Mouse (Mus musculus): ENCODE results near the gene Rnf167.
A peak's percentile ranks its signal among the peaks of the same experiment; 100 is the strongest.

Gene Rnf167

DNA sequence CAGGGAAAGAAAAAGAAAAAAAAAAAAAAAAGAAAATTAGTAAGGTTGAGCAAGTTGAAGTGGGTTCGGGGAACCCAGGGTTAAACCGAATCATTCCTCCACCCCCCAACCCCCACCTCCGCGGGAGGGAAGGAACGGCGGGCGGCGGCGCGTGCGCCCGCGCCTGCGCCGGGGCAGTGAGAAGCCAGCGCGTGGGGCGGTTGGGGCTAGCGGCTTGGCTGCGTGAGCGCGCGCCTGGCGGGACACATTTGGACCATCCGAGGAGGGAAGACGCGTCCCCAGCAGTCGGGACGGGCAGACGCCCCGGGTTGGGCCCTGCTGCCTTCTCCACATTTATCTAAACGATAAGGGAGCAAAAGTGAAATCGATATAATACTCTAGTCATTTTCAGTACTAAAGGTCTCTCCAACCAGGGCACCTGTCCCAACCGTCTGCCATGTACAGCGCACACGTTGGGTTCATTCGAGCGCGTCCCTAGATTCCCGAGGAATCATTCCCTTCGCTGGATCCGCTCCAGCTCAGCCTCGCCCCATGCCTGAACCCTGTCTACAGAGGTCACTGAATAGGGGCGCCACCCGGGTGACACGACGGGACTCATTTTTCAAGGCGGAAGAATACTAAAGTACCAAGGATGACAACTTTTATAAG lies 8.0 kb downstream of the Rnf167 start:
- peak; percentile 78 to 81 for DNase-seq (ENCODE audit: low spot score in 2 of 2)

DNA sequence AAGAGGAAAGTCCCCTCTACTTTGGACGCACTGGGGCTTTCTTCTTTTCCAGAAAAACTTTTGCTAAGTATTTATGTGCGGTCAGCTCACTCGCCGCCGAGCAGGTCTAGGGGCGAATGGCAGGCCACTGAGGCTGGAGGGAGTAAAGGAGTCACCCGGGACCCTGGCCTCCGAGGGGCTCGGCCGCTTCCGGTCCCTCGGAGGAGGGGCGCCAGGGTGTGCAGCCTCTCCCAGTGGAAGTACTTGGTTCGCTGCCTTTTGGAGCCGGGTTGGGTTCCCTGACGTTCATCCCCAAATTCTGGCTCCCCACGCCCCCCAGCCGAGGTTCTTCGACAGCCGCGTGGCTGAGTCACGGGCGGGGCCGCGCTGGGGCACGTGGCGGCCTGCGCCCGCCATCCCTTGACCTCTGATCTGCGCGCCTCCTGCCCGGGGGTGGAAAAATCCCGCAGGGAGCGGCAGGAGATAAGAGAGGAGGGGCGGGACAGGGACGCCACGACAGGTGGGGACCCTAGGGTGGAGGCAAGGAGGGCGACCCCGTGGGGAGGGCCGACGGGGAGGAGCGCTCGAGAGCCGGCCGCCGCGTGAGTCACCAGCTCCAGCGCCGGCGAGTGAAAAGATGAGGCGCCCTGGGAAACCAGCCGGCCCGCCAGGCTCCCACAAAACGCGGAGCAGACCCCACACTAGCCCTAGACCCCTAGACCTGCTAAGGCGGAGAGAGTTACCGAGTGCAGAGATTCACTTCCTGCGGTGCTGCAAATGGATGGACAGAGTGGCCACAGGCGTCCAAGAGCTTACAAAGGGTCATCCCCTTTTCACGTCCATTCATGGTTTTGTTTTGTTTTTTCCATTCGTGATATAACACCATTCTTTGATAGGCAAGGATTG lies 8.8 kb downstream of the Rnf167 start:
- DNase-seq (ENCODE audit: low spot score in 2 of 2), result peak in 1 of 2 experiments; percentile 62

DNA sequence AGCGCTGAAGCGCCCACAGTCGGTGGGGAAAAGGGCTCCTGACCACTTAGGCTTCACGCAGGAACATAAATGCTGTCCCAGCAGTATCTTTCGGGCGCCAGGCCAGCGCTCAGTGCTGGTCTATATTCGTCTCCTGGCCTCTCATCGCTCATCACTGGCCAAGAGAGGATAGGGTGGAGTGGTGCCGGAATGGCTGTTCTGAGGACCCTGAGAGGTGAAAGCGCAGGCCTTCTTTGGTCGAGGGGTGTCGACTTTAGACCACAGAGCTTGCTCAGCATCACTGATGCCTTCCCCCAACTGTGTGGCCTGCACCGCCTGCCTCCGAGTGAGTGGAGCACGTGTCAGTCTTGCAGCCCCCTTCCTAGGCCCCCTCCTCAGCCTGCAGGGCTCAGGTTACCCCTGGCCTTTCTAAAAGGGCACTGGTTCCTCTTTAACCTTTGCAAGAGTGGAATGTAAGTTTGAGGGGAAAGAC lies 9.5 kb downstream of the Rnf167 start:
- DNase-seq (ENCODE audit: low spot score in 2 of 2), result no peak

DNA sequence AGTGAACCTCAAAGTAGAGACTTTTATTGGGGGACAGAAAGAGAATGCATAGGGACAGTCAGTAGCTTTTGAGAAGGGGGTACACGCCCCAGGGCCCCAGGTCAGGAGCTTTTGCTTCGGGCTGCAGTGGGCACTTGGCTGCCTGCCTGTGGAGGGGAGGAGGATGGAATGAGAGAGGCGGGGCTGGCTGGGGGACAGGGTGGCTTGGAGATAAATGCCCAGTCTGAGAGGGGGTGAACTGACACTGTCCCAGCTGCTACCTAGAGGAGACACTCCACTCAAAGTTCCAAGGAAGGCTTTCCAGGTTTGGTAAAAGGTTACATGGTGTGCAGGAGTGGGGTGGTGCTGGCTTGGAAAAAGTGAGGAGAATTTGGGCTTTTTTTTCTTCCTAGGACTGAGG lies 9.9 kb downstream of the Rnf167 start, which contains the start of gene Eno3:
Eno3 (plus strand) TSS at position 239 of the 400 bp plus-strand sequence.
- DNase-seq (ENCODE audit: low spot score in 2 of 2), result no peak

DNA sequence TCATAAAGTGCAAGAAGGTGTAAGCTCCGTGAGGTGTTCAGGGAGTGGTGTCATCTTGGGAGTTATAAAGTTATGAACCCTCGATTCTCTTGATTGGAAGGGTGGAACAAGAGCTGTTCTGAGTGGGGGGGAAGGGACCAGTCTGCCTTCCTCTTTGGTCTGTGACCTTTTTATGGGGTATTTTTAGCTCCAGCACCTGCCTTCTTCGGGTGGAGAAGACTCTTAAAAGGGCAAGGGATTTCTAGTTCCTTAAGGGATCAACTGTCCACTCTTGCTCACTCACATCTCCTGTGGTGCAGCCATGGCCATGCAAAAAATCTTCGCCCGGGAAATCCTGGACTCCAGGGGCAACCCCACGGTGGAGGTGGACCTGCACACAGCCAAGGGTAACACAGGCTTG lies 10.5 kb downstream of the Rnf167 start:
- peak in 1 of 2 experiments; percentile 53 for DNase-seq (ENCODE audit: low spot score in 2 of 2)

DNA sequence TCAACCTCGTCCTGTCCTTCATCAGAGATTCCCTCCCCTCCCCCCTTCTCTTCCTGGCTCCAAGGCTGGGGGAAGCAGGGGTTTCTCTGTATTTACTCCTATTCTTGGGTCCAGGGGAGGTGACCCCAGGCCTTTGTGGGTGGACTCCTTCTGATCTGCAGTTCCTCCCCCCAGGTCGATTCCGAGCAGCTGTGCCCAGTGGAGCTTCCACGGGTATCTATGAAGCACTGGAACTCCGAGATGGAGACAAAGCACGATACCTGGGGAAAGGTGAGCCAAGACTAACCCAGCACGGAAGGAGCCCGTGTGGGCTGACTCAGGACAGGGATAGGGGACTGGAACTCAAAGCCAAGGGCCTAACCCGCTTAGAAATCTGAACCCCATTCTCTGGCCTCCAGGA lies 11.0 kb downstream of the Rnf167 start:
- DNase-seq (ENCODE audit: low spot score in 2 of 2), result no peak

DNA sequence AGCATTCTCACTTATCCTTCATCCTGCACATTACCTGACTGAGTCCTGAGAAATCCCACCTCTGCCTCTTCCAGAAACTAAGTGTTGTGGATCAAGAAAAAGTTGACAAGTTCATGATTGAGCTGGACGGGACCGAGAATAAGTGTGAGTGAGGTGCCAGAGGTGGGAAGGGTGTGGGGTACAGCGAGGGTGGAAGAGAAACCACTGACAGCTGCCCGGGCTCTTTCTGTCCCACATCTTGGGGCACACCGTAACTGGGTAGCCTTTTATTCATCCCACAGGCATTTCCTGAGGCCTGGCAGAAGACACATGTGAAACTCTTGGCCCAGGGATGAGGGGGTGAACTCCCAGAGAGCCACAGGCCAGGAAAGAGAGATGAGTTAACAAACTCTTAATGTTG lies 11.5 kb downstream of the Rnf167 start:
- no peak for DNase-seq (ENCODE audit: low spot score in 2 of 2)

DNA sequence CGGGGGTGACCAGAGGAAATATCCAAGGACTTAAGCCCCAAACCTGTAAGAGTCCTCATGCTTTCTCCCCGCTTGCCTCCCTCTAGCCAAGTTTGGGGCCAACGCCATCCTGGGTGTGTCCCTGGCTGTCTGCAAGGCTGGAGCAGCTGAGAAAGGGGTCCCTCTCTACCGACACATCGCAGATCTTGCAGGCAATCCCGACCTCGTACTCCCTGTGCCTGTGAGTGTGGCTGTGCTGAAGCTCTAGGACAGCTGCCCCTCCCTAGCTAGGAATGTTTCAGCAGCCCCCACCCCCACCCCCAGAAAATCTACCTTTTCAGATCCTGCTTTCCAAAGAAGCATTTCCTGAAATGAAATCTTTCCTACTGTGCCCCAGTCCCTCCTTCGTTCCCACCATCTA lies 11.9 kb downstream of the Rnf167 start:
- no peak for DNase-seq (ENCODE audit: low spot score in 2 of 2)

DNA sequence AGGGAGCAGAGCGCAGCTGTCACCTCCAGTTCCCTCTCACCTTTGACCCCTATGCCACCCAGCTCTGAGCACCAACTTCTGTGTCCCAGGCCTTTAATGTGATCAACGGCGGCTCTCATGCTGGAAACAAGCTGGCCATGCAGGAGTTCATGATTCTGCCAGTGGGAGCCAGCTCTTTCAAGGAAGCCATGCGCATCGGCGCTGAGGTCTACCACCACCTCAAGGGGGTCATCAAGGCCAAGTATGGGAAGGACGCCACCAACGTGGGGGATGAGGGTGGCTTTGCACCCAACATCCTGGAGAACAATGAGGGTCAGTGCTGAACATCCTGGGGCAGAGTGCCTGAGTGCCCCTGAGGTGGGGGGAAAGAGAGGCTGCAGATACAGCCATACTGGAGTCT lies 13.5 kb downstream of the Rnf167 start:
- DNase-seq (ENCODE audit: low spot score in 2 of 2), result no peak

DNA sequence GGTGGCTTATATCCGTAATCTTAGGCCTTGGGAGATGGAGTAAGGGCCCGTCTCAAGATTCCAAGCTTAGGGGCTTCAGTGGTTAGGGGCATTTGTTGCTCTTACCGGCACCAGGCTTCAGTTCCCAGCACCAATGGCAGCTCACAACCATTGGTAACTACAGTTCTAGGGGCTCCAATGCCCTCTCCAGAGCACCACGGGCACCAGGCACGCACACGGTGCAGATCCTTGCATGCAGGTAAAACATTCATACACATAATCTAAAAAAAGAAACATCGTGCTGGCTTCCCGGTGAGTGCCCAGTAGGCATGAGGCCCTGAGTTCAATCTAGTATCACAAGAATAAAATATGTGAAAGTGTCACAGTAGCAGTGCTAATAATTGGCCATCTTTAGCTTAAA lies 16.1 kb downstream of the Rnf167 start:
- DNase-seq (ENCODE audit: low spot score in 2 of 2), result no peak

DNA sequence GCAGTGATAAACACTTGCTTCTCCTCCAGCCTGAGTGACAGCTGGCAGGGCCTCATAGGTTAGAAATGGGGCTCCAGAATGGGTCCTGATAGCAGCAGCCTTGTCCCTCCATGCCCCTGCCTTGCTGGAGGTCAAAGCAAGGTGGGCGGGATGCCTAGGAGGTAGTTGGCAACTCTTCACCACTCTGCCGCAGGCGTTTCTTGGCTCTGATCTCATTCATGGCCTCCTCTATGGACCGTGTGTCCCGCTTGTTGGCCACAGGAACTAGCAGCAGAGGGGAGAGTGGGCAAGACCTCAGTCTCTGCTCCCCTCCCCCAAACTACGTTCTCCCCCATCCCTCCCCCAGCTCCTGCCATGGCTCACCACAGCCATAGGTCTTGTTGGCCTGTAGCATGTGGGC lies 16.9 kb downstream of the Rnf167 start:
- DNase-seq (ENCODE audit: low spot score in 2 of 2), result no peak

DNA sequence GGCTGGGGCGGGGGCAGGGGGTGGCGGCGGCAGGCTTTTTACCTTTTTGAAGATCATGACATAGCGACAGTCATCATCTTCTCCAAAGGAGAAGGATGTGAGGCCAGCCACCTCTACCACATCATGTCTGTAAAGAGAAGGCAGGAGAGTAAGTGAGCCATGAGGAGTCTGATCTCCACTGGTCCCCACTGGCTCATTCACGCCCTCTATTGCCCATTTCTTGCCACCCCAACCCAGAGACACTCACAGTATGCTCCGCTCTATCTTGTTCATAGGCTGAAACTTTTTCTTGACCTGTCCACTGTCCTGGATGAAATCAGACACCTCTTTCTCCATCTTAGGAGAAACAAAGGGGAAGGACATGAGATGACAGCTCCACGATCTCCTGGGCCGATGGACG lies 17.7 kb downstream of the Rnf167 start:
- no peak for DNase-seq (ENCODE audit: low spot score in 2 of 2)

DNA sequence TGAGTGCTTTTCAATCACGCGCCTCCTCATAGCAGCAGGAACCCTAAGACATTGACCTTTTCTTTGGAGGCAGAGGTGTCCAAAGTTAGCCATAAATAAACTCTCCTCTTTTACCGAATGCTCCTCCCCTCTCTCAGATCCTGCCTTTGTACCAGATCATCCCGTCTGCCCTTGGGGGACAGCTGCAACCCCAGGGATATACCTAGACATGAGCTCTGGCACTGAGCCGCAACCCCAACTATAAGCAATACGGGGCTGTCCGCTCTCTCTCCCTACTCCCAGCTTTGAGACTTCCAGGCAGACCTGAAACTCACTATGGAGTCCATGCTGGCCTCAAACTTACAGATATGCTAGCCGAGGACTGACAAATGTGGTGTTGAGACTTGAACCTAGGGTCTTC lies 19.7 kb downstream of the Rnf167 start:
- no peak for DNase-seq (ENCODE audit: low spot score in 2 of 2)

DNA sequence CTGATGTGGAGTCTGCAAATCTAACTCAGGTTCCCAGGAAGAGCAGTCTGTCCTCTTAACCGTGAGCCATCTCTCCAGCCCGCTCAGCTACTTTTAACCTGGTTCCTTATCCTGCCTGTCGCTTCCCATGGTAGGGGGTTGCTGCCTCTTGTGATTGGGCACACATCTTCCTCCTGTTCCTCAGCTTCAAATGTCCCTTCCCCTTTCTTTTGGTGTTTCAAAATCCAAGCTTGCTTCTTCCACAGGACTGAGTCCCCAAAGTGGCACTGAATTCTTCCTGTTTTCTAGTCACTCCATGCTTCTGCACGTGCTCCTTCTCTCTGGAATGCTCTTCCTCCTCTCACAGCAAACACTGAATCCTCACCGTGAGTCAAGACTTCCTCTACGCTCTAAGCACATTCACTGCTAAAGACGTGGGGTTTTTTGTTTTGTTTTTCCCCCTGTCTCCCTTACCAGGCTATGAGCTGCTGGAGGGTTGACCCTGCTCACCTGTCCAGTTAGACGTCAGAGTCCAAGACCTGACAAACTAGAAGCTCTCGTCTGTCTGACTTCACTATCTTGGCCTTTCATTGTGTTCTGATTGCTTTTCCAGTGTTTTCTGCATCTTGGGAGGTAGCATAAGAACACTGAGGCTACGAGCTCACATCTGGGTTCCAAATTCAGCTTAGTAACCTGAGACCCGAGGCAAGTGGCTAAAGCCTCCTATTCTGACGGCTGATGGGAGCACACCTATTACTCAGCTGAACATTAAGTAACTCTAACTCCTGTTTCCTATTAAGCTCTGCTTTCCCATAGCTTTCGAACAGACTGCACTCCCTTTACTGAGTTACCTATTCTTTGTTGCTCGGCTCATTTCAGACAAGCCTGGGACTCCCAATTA lies 20.5 kb downstream of the Rnf167 start:
- DNase-seq (ENCODE audit: low spot score in 2 of 2), result no peak

DNA sequence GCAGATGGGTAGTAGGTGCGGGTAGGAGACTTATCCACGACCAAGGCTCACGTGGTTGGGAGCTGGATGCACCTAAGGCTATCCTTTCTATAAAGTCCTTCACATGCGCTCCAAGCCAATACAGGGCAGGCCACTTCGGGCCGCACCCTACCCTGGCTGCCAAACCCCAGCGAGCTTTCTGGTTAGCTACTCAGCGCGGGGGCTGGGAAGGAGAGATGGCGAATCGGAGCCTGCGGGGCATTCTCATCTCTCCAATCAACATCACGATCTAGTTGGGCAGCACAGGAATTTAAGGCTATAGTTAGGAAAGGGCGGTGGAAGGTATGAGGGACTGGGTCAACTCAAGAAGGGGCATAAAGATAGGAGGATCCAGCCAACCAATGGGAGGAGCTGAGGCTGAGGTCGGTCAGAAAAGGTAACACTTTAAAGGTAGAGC lies 21.3 kb downstream of the Rnf167 start:
- no peak for DNase-seq (ENCODE audit: low spot score in 2 of 2)

DNA sequence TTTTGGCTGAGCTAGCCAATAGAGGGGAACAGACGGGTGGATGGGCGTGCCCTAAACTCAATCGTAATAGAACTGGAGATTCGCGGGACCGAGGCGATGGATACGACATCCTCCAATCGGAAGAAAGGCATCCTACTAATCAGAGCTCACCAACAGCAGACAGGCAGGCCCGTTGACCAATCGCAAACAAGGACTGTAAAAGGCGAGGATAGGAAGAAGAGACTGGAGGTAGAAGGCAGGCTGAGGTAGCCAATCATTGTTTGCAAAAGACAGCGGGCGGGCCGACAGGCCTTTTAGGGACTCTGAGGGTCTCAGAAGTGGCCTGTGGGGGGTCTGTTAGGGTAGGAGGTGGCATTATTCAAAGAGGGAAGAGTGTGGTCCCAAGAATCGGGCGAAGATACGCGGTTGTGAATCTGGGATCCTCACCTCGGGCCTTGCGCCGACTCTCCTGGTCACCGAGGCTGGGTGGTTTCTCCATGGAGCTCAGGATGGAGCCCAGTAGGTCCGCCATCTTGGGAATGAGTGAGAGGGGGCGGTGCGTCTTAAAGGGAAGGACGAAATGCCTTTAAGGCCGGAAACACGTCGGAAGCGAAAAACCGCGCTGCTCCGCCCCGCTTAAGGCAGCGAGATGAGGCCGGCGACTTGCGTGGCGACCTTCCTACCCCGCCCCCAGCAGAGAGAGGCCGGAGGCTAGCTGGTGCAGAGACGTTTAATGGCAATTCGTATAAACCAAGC lies 21.9 kb downstream of the Rnf167 start, which contains the start of gene Spag7:
Spag7 (minus strand) TSS at position 646 of the 735 bp plus-strand sequence.
- DNase-seq (ENCODE audit: low spot score in 2 of 2), result peak; percentile 98

DNA sequence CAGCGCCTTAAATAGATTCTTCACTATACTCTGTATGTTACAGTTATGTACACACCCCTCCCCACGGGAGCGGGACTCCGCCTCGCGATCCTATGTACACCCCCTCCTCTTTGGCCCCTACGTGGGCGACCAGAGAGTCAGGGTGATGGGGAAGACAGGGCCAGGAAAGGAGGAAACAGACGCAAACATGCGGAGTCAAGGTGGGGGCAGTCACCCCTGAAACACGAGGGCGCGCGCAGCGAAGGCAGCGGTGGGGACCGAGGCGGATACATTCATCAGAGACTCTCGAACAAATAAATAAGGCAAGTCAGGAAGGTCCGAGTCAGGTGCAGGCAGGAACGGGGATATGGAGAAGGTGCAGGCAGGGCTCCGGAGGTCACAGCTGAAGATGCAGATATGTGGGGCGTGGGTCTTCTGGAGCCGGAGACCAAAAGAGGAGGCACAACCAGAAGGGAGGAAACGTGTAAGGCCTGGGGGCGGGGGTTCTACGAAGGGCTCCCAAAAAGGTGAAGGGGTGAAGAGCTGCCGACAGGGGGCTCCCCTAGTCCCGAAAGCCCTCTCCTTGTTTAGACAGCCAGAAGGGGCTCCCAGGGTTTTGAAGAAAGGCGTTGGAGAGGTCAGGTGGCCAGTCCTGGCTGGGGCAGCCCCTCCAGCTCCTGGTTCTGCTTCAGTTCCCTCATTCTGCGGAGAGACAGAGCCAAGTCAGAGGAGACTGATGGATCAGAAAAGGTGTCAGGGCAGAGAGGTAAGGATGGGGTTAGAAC lies 22.7 kb downstream of the Rnf167 start:
- DNase-seq (ENCODE audit: low spot score in 2 of 2), result peak; percentile 87 to 89

DNA sequence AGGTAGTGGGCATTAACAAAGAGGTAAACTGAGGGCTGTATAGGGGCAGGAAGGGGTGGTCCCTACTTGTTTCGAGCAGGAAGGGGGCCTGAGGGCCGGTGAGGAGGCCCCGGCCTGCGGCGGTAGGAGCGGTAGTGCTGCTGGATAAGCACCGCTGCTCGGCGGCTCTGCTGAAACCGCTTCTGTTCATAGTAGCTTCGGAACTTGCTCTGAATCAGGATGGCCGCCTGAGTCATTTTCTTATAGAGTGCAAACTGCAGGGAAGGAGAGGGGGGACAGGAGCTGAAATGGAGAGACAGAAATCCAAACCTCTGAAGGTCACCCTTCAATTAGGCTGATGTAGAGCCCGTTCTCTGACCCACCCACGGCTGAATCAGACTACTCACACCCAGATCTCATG lies 23.4 kb downstream of the Rnf167 start:
- DNase-seq (ENCODE audit: low spot score in 2 of 2), result no peak

DNA sequence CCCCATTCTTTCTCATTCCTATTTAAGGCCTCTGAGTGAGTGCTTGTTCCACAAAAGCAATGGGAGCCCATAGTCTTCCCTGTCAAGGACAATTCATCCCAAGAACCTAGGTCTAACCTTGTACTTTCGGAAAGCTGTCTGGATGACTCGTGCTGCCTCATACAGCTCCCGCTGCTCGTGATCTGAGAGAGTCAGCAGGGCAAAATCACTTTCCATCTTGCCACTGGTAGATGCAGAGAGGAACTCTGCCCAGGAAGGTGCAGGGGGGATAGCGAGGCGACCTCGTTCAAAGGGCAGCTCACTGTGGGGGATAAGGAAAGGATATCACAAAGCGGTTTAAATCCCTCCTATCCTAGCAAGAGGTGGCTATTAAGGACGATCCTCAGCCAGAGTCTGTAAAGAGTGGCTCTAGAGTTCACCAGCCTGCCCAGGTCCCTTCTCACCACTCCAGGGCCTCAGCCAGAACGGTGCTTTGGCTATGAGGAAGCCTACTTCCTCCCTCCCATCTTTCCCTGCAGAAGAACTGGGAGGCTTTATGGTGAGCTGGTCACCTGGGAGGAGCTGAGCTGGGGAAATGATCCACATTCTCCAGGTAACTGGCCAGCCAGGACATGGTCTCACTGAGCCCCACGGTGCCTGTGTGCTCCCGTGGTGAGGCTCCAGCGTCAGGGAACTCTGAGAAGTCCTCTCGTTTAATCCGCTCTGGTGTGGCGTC lies 24.5 kb downstream of the Rnf167 start:
- no peak for DNase-seq (ENCODE audit: low spot score in 2 of 2)

DNA sequence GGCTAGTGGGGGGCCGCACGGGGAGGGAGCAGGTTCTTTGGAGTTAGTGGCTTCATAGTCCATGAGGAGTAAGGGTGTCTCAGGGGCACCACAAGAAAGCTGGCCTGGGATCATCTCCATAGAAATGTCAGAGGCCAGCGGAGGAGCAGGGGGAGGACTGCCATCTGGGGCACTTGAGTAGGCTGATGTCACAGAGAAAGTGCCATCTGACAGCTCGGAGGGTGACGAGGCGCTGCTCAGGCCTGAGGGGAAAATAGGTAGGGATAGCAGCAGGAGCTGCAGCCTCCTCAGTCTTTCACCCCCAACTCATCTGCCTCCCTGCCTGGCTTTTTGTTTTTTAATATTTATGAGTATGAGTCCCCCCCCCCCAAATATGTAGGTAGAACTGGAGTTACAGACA lies 27.0 kb downstream of the Rnf167 start:
- DNase-seq (ENCODE audit: low spot score in 2 of 2), result no peak
